Mouse (Mus musculus) lung, adult 2 months (tissue): Measurements from ENCODE around the gene Tmem59.

Experiments
- CTCF ChIP-seq: fragments of 200-500 bp; IDR thresholded peaks from 2 replicates; pipeline ENCODE4 v1.5.1; 2011; ENCODE audit warnings: mild to moderate bottlenecking, low read length, control low read depth; ENCODE audit not compliant: insufficient read depth
- POLR2A ChIP-seq: fragments of 200-500 bp; IDR thresholded peaks from 2 replicates; pipeline ENCODE4 v1.6.1; 2011; ENCODE audit warnings: low read depth, mild to moderate bottlenecking, control low read depth, low read length, borderline replicate concordance; ENCODE audit errors: extremely low read depth

DNA sequence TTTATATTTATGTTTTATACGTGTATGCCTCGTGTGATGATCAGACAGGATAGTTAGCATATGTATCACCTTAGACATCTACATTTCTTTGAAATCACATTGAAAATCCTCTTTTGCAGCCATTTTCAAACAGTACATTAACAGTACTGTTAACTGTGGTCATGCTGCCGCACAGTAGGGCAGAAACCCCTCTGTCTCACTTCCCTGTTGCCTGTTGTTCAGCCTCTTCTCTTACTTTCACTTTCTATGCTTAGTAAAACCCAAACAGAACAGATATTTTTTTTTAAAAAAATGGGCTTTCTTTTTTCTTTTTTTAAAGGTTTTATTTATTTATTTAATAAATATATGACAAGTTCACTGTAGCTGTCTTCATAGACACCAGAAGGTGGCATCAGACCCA is 15.6 kb downstream of the Tmem59 start:
- no peak for TF ChIP-seq POLR2A
- TF ChIP-seq CTCF: no peak
